Mouse (Mus musculus) midbrain, embryonic 16.5 days (tissue): ENCODE measurements around the gene Igf1r. TPM values are rescaled to one million over a fixed set of nuclear protein-coding genes. Genes with fewer than 3 reads are reported as not detected.

ENCODE experiments used
- ATAC-seq: fragments of 200-750 bp; cut with Nextera tagmentation; 2 replicates; pipeline ENCODE4 v1.8.0; 2017; ENCODE audit warnings: moderate TSS enrichment
- H3K27ac ChIP-seq: fragments of 300-500 bp; sonication (generic); 2 replicates; pipeline ENCODE4 v1.5.1; 2014; ENCODE audit warnings: mild to moderate bottlenecking, low read length, mixed read lengths
- H3K27me3 ChIP-seq: fragments of 300-500 bp; sonication (generic); 2 replicates; pipeline ENCODE4 v1.6.1; 2014; ENCODE audit warnings: low read depth, low read length, mixed read lengths; ENCODE audit not compliant: control insufficient read depth, insufficient read depth
- H3K36me3 ChIP-seq: fragments of 300-500 bp; sonication (generic); 2 replicates; pipeline ENCODE4 v1.6.1; 2014; ENCODE audit warnings: mild to moderate bottlenecking, low read length, moderate library complexity, mixed read lengths; ENCODE audit not compliant: control insufficient read depth, insufficient read depth
- H3K4me1 ChIP-seq: fragments of 300-500 bp; sonication (generic); 2 replicates; pipeline ENCODE4 v1.6.1; 2014; ENCODE audit warnings: mild to moderate bottlenecking, low read length, mixed read lengths; ENCODE audit not compliant: control insufficient read depth, insufficient read depth
- H3K4me2 ChIP-seq: fragments of 300-500 bp; sonication (generic); 2 replicates; pipeline ENCODE4 v1.6.1; 2014; ENCODE audit warnings: mild to moderate bottlenecking, low read length, mixed read lengths
- H3K4me3 ChIP-seq: fragments of 300-500 bp; sonication (generic); 2 replicates; pipeline ENCODE4 v1.5.1; 2014; ENCODE audit warnings: low read depth, mild to moderate bottlenecking, low read length, moderate library complexity, mixed read lengths
- H3K9ac ChIP-seq: fragments of 300-500 bp; sonication (generic); 2 replicates; pipeline ENCODE4 v1.6.1; 2014; ENCODE audit warnings: low read depth, low read length, mixed read lengths
- H3K9me3 ChIP-seq: fragments of 300-500 bp; sonication (generic); replicated peaks from 2 replicates; pipeline ENCODE4 v1.6.1; 2014; ENCODE audit warnings: mild to moderate bottlenecking, low read length, mixed read lengths; ENCODE audit not compliant: control insufficient read depth, poor library complexity, severe bottlenecking
- WGBS: fragments of 180-500 bp; shearing (Covaris S2); extraction: QIAGEN DNeasy Blood & Tissue Kit; methylation state at CpG from one replicate; pipeline ENCODE4 v1.1.7; 2014; 5-methylcytosine and 5-hydroxymethylcytosine counted together
- polyA plus RNA-seq: library from polyadenylated mRNA; unstranded; fragments of >200 nt; fragmentation: Nextera tagmentation; extraction: Ambion mirVana; gene quantifications from 2 replicates; pipeline ENCODE4 v1.2.1, GENCODE M21; 2015

Gene Igf1r
- polyA plus RNA-seq, 1 experiment from 2014 or later, result 21.5 TPM

GRCm38 (mm10) chr7:67953764-67954242, 1.2 kb downstream of the Igf1r start:
- peaks cover 39% of the 10 kb centered on the region for H3K4me1 ChIP-seq
- no peak for ATAC-seq
- no peaks in the 10 kb centered on the region; the same call in 1 of the 2 replicates for H3K27me3 ChIP-seq
- H3K9ac ChIP-seq, result peak overlapping the region; percentile 86
- no peak overlapping the region for H3K27ac ChIP-seq
- H3K4me3 ChIP-seq, result peak overlapping the region; percentile 91
- H3K4me2 ChIP-seq, result peak overlapping the region; percentile 100
- under 1% methylated on average over 22 of the region's 23 CpGs for WGBS
- no peaks in the 10 kb centered on the region for H3K36me3 ChIP-seq
- no peaks in the 10 kb centered on the region for H3K9me3 ChIP-seq

DNA sequence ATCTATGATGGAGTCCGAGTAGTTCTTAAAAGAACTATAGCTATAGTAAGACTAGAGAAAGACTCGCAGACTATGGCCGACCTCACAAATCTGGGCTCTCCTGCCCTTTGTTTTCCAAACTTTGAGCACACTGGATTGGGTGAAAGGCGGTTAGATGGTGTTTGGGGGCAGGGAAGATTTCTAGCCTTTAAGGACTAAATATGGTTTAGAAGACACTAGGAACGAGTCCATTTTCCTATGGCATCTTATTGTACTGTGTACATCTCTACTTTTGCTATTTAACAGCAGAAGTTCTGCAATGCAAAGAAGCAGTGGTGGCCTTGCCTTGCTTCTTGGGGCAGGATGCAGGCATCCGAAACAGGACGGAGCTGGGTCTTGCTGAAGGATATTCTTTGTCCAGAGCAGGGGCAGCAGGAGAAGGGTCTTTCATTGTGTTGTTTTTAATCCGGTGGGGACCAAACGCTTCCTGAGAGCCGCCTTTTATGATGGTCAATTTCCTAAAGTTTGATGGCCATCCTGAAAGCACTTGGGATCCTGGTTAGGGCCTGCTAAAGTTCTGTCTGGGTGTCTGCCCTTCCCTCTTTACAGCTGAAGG, 2.1 kb downstream of the Igf1r start:
- peak overlapping the region; percentile 86 for H3K9ac ChIP-seq
- no peaks in the 10 kb centered on the region for H3K9me3 ChIP-seq
- no peaks in the 10 kb centered on the region for H3K27me3 ChIP-seq
- peaks cover 39% of the 10 kb centered on the region for H3K4me1 ChIP-seq
- no peak for ATAC-seq
- H3K27ac ChIP-seq, result peak overlapping the region; percentile 17; the same call in 1 of the 2 replicates
- H3K4me3 ChIP-seq, result peak overlapping the region; percentile 91
- H3K36me3 ChIP-seq, result no peaks in the 10 kb centered on the region
- H3K4me2 ChIP-seq, result peak overlapping the region; percentile 100
- 2% methylated on average over 10 of the region's 10 CpGs for WGBS

DNA sequence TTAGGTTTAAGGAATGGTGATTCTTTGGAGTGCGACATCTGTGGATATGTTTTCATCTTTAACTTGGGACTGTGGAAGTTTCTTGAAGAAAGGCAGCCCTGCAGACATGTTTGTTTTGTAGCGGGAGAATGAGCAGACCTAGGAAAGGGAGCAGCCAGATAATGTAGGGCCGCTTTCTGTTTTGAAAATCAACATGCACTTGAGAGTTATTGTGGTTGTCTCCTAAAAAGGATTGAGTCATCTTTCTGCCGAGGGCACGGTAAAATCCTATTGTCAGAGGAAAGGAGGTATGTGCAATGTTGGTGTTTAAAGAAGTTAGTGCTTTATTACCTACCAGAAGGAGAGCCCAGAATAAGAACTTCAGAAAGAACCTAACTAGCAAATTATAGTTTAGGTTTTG, 2.6 kb downstream of the Igf1r start:
- Histone ChIP-seq H3K27me3 (no peaks in the 10 kb centered on the region), H3K9me3 (no peaks in the 10 kb centered on the region), H3K4me2 (peak overlapping the region; percentile 100), H3K4me1 (peaks cover 39% of the 10 kb centered on the region), H3K4me3 (peak overlapping the region; percentile 91), H3K9ac (peak overlapping the region; percentile 86), H3K36me3 (no peaks in the 10 kb centered on the region), H3K27ac (no peak overlapping the region)
- no peak for ATAC-seq
- 14% methylated on average over 5 of the region's 5 CpGs for WGBS

DNA sequence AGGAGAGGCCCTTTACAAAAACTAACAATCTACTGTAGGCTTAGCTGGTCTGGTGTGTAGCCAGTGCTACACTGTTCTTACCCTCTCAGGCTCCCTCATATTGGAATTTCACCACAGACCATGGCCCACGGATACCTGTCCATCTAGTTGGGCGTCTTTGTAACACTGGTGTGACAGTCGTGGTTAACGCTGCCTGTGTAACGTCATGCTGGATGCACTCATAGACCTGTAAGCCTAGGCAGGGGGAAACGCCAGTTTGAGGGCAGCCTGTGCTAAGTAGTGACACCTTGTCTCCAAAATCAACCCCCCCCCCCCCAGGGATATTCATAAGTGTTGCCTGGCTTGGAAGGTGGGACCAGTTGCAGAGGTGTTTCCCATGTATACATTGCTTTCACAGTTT, 4.7 kb downstream of the Igf1r start:
- no peak for ATAC-seq
- H3K27me3 ChIP-seq, result no peaks in the 10 kb centered on the region
- 76% methylated on average over 6 of the region's 6 CpGs for WGBS
- H3K4me2 ChIP-seq, result no peak overlapping the region
- H3K27ac ChIP-seq, result no peak overlapping the region
- no peaks in the 10 kb centered on the region for H3K36me3 ChIP-seq
- H3K4me1 ChIP-seq, result peaks cover 39% of the 10 kb centered on the region
- no peak overlapping the region for H3K4me3 ChIP-seq
- no peak overlapping the region for H3K9ac ChIP-seq
- no peaks in the 10 kb centered on the region for H3K9me3 ChIP-seq

- Histone ChIP-seq H3K27me3 (no peaks in the 10 kb centered on the region), H3K36me3 (no peaks in the 10 kb centered on the region), H3K27ac (no peak overlapping the region), H3K9ac (no peak overlapping the region), H3K4me3 (no peak overlapping the region), H3K4me2 (peak overlapping the region; percentile 12; the same call in 1 of the 2 replicates), H3K4me1 (peaks cover 39% of the 10 kb centered on the region), H3K9me3 (no peaks in the 10 kb centered on the region)
- ATAC-seq, result no peak
- WGBS, result 70% methylated on average over 18 of the region's 18 CpGs
These were observed 5.4 kb downstream of the Igf1r start for GRCm38 (mm10) chr7:67958045-67958444.

GRCm38 (mm10) chr7:67960701-67961100, 8.1 kb downstream of the Igf1r start:
- H3K4me1 ChIP-seq, result peaks cover 24% of the 10 kb centered on the region
- no peak for ATAC-seq
- no peaks in the 10 kb centered on the region for H3K27me3 ChIP-seq
- H3K9me3 ChIP-seq, result no peaks in the 10 kb centered on the region
- no peak overlapping the region for H3K4me3 ChIP-seq
- no peak overlapping the region for H3K9ac ChIP-seq
- H3K36me3 ChIP-seq, result no peaks in the 10 kb centered on the region
- H3K4me2 ChIP-seq, result no peak overlapping the region
- WGBS, result 47% methylated on average over 9 of the region's 9 CpGs
- H3K27ac ChIP-seq, result no peak overlapping the region

DNA sequence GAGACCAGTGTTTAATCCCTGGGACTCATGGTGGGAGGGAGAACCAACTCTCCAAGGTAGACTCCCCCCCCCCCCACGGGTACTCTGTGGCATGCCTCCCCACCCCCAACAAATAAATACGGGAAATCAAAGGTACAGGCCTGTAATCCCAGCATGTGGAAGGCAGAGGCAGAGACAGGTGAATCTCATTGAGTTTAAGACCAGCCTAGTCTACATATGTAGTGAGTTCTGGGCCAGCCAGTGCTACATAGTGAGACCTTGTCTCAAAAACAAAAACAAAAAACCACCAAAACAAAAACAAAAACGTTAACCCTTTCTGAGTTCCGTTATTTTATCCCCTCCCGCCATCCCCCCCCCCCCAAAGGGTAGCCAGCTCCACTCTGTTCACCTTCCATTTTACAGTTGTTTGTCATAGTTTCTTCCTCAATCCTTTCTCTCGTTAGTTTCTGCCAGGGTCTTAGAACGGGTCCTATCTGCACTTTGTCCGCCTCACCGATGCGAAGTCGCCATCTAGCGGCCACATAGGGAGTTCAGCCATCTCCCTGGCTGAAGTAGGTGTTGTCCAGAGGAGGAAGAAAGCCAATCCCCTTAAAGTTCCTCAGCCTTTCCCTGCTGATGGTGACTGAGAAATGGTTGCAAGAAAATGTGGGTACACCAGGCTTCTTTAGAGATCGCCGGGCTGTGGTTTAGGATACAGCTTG, 9.1 kb downstream of the Igf1r start:
- no peak overlapping the region for H3K9ac ChIP-seq
- peaks cover 15% of the 10 kb centered on the region for H3K4me1 ChIP-seq
- no peaks in the 10 kb centered on the region for H3K9me3 ChIP-seq
- no peak overlapping the region for H3K4me2 ChIP-seq
- H3K36me3 ChIP-seq, result no peaks in the 10 kb centered on the region
- H3K4me3 ChIP-seq, result no peak overlapping the region
- peak; percentile 66 for ATAC-seq
- H3K27me3 ChIP-seq, result no peaks in the 10 kb centered on the region
- 12% methylated on average over 14 of the region's 14 CpGs for WGBS
- no peak overlapping the region for H3K27ac ChIP-seq

DNA sequence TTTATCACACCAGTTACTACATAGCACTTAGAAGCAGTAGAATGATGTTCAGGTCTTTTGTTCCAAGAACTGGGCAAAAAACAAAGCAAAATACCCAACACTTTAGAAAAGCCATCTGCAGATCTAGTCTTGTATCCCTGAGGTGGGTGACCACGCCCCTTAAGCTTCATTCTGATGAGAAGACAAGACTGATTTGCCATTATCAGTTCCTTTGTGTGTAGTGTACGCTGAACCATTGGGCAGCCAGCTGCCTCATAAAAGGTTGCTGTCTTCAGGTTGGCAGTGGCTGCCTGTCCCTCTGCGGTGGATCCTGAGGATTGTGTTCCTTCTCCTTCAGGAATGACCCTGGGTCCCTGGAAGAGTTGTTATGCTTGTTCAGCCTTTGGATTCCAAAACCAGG, 11.1 kb downstream of the Igf1r start:
- no peak overlapping the region for H3K9ac ChIP-seq
- H3K27ac ChIP-seq, result no peak overlapping the region
- H3K4me1 ChIP-seq, result peaks cover 3% of the 10 kb centered on the region; the same call in 1 of the 2 replicates
- H3K9me3 ChIP-seq, result no peaks in the 10 kb centered on the region
- H3K4me2 ChIP-seq, result no peak overlapping the region
- no peak for ATAC-seq
- no peaks in the 10 kb centered on the region for H3K36me3 ChIP-seq
- H3K27me3 ChIP-seq, result no peaks in the 10 kb centered on the region
- 89% methylated on average over 3 of the region's 3 CpGs for WGBS
- H3K4me3 ChIP-seq, result no peak overlapping the region

GRCm38 (mm10) chr7:67968394-67968793, 15.8 kb downstream of the Igf1r start:
- Histone ChIP-seq H3K9ac (no peak overlapping the region), H3K27me3 (no peaks in the 10 kb centered on the region), H3K27ac (no peak overlapping the region), H3K9me3 (no peaks in the 10 kb centered on the region), H3K4me2 (no peak overlapping the region), H3K36me3 (no peaks in the 10 kb centered on the region), H3K4me1 (peaks cover 12% of the 10 kb centered on the region), H3K4me3 (no peak overlapping the region)
- ATAC-seq, result no peak
- WGBS, result 86% methylated on average over 12 of the region's 12 CpGs
